Mouse (Mus musculus) CD8-positive naive resting alpha-beta T cell, adult 2 months (primary cell): ENCODE measurements around the gene Tctn1.
"Not testable (repeated sequence)": the region's sequence is repeated elsewhere in the genome, so short reads cannot be mapped to it uniquely, and the experiment has no call there.

ENCODE experiments used
- DNase-seq, 2 experiments: peaks; one replicate each; pipeline ENCODE4 v3.0.0; 2022; ENCODE audit warnings: low read depth in 2 of 2, low spot score in 2 of 2

Tctn1 gene

DNA sequence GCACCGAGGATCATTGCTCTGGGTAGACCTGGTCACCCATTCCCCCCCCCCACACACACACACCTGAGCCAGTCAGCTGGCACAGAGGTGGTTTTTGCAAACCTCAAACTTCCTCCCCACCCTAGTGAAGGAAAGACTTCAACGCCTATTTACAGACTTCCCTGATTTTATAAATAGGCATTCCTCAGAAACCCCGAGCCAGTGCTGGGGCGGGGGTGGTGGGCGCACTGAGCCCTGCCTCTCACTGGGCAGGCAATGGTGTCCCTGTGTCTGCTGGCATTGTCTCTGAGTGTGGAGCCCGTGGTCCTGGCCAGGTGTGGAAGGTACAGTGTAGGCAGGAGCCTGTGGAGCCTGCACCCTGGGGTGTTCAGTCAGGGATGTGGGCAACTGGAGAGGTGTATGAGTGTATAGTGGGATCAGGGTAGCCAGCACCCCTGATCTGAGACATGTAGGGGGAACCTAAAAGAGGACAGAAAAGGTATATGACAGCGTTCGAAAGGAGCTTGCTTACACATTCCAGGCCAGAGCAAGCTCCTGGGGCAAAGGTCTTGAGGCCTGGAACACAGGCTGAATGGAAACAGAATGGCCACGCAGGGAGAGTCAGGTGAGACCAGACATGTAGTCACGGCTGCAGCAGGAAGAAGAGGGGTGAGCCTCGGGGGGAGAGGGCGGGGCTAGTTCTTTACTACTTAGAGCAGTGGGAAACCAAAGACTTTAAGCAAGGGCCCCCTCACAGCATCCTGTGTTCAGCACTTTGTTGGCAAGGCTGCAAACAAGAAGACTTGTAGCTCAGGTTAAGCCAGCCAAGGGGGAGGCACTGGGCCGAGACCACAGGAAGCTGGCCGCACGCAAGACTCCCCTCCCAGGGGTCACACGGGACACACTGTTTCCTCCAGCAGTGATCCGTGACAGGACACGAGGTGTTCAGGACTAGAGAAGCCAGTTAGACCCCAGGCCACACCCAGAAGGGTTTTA, 44.3 kb downstream of the Tctn1 start:
- DNase-seq = peak; percentile 52 to 71

DNA sequence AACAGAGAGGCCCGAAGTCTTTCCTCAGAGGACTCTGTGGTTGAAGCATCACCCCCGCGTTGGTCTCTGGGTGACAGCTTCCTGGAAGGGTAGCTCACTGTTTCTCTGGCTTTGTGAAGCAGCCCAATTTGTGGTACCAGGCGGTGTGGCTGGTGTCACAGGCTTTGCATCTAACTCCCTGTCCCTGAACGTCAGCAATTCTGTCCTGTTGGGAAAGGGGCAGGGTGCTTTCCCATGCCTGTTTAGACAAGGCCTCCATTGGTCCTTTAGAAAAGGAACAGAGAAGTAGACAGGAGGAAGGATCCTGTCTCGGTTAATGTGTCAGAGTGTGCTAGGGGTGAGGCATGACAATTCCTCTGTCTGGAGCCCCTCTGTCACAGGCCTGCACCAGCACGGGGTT, 45.3 kb downstream of the Tctn1 start:
- DNase-seq = no peak

DNA sequence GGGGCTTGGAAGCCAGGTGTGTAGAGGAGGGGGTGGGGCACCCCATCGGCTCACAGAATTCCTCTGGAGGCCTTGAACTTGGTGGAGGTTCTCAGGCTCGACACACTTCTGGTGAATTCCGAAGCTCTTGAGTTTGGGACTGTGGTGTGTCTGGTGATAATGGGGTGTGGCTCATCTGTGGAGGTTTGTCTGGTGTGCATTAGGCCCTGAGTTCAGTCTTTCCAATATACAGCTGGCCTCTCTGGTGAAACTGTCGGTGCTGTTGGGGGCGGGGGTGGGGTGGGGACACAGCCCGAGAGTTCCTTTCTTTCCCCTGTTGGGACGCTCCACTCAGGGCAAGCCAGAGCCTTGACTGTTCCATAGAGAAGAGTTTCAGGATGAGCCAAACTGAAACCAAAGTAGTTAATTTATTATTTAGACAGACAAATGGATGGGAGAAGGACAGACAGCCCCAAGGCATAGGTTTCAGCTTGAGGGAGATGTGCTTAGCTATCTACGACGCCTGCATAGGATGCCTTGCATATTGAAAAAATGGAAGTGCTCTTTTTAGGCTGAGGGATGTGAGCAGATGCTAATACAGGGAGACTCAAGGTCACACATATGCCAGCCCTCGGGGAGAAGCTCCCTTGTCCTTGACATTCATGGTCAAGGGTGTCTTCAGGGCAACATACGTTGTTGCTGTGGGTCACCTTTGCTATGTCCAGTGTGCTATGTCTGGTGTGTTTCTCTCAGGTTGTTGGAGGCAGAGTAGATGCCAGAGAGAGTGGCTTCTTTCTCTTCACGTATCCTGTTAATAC, 46.0 kb downstream of the Tctn1 start:
- no peak for DNase-seq

DNA sequence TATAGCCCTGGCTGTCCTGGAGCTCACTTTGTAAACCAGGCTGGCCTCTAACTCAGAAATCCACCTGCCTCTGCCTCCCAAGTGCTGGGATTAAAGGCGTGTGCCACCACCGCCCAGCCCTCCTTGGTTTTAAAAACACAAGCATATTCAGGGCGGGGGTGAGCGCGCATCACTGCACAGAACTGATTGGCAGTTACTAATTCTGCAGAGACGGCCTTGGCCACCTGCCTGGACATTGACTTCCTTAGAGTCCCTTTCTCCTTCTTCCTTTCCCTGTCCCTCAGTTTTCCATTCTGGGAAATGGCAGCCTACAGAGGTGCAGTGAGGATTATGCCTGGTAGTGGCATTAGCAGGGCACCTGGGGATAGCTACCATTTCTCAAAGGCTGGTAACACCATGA, 46.6 kb downstream of the Tctn1 start:
- DNase-seq = no peak

DNA sequence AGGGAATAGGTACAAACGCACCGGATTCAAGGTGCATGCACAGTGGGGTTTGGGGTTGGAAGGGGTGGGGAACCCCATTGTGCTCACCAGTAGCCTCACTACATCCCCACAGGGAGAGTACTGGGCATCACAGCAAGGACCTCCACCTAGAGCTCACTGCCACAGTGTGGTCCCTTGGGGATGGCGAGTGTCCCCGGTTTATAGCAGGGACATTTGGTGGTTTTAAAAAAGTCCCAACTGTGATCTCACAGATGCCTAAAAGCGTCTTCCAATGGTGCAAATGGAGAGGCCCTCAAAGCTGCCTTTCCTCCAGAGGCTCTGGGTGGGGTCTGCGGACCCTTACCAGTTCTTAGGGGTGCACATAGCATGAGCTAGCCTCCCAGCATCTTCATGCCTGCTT, 50.4 kb downstream of the Tctn1 start:
- DNase-seq = no peak

DNA sequence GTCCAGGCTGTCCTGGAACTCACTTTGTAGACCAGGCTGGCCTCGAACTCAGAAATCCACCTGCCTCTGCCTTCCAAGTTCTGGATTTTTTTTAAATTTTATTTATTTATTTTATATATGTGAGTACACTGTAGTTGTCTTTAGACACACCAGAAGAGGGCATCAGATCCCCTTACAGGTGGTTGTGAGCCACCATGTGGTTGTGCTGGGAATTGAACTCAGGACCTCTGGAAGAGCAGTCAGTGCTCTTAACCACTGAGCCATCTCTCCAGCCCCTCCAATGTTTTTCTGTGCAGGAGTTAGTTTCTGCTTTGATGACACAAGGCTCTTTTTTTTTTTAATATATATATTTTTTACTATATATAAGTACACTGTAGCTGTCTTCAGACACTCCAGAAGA, 51.4 kb downstream of the Tctn1 start:
- not testable (repeated sequence) for DNase-seq

DNA sequence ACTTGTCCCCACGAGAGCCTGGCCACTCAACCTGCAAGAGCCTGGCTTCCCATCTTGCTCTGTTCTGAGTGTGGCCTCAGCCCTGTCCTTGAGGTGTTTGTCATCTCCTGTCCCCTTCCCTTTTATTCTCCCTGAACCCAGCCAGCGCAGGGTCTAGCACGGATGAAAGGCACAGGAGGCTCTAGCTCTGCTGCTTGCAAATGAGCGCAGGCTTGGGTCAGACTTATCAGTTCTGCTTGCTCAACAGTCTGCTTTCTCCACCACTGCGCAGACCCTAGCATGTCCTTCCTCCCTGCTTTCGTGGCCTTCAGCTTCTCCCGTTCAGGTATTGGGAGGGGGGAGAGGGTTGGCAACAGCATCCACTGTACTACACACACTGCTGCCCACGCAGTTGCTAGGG, 52.1 kb downstream of the Tctn1 start:
- DNase-seq = no peak

DNA sequence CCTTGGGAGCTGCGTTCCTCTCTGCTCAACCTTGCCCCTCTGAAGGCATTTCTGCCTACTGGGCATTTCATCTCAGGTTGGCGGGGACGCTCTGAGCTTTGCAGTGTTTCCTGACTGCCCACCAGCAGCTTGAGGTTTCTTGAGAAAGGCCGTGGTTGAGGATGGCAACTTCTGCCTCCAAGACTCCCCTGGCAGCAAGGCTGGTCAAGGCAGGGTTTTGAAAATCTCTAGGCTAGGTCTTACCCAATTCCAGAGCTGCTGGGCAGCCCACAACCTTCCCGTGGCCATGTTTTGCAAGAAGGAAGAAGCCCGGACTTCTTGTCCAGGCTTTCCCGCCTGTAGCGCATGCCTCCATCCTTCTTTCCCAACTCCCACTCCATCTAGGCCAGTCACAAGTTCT, 53.4 kb downstream of the Tctn1 start:
- no peak for DNase-seq

DNA sequence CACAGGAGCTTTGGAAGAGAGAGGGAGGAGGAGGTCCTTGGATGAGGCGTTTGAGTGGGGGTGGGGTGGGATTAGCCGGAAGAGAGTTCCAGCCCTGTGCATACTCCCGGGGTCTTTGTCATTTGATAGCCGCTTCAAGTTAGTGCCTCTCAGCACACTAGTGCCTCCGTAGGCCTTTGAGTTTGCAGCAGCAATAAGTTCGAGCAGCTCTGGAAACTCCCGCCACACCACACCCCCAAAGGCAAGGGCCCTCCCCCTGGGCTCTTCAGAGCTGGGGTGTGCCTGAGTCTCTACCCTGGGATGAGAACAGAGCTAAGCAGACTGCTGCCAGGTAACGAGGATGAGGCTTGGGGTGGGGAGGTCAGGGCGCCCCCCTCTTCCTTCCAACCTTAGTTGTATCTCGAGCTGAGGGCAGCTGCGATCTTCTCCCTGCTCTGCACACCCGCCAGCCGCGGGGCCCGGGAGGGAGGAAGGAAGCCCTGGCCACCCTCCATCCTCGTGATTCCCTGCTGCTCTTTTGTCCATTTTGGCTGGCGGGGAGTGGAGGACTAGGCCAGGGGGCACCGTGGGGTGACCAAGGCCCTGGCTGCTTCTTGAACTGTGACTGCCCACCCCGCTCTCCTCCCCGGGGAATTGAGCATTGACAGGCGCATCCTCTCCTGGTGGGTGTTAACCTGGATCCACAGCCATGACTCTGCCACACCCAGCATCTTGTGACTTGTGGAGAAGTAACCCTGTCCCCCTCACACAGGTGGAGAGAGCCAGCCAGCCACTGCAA, 54.5 kb downstream of the Tctn1 start:
- peak; percentile 62 to 68 for DNase-seq

DNA sequence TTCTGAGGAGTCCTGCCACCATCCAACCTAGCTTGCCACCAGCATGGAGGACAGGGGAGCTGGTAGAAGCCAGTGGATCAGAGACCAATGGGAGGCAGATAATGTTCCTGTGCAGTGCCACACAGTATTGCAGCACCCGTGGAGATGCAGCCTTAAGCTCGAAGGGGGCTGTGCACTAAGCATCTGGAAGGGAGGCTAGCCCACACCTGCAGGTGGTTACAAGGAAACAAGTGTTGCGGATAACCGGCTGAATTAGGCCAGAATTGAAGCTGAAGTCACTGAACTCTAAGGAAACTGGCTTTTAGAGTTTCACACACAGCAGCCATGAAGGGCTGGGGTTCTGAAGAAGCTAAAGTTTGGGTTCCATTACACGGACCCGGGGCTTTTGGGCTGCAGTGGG, 55.4 kb downstream of the Tctn1 start:
- no peak for DNase-seq

DNA sequence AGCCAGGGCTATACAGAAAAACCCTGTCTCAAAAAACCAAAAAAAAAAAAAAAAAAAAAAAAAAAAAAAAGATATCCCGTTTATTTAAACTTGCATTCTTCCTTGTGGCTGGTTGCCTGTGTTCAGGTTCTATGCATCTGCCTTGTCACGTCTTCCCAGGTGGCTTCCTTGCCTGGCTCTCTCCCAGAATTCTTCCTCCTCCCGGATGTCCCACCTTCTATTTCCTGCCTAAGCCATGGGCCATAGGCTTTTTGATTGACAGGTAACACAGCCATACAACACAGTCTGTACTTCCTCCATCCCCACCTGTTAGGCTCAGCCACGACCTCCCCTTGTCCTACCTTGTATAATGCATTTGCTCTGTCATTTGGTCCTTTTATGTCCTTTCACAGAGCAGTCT, 57.8 kb downstream of the Tctn1 start, which contains the start of gene Hvcn1:
Gene Hvcn1 (plus strand): TSS at position 330 of the 400 bp plus-strand sequence.
- DNase-seq = no peak

DNA sequence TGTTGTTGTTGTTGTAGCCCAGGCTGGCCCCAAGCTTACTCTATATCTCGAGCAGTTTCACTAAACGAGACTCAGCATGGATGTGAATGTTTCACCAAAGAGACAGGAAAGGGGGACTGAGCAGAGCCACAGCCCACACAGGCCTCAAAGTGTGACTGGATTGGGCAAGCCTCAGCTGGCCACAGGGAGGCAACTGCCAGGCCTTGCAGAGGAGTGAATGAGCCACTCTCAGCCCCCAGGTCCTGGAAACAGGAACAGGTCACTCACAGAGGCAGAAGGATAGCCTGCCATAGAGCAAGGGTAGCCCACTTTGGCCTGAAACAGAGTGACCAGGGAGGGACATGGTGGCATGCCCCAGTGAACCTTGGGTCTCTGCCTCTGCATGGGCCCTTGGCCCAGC, 60.1 kb downstream of the Tctn1 start:
- DNase-seq = no peak

DNA sequence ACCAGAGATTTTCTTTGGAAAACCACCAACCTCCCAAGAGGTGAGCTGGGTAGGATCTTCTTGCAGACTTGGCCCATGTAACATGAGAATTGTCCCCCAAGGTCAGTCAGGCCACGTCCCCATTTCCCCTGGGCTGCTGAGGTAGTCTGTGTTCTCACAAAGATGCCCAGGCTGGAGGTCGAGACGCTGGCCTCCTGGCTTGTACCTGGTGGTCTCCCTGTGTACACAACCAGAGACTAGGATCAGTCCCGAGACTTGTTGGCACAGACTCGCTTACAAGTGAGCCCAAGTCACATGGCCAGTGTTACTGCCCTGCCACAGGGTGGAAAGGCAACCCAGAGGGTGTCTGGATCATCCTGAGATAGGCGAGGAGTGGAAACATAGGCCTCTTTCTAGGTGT, 62.4 kb downstream of the Tctn1 start:
- no peak for DNase-seq

DNA sequence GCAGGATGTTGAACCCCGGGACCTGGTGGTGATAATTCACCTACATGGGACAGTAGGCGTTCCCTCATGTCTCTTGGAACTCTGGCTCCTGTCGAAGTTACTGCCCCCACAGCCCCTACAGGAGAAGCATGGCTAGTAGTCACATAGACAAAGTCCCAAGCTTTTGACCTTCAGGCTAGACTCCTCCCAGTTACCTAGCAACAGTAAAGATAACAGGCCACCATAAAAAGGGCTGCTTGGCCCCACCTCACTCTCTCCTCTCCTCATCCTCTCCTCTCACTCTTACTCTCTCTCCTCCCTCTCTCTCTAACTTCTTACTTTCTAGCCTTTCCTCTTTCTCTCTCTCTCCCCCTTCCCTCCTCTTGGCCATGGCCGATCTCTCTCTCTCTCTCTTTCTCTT, 63.4 kb downstream of the Tctn1 start:
- DNase-seq = no peak

DNA sequence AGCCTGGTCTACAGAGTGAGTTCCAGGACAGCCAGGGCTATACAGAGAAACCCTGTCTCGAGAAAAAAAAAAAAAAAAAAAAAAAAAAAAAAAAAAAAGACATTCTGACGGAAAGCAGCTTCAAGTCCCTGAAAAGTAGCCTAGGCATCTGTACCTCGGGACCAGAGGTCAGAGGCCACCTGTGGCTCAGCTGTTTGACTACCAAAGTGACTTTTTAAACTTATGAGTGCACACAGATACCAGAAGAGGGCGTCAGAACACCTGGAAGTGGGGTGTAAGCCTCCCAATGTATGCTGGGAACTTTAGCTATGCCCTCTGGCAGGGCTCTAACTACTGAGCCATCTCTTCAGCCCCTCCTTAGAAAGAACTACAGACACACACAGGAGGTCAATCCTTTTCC, 71.9 kb downstream of the Tctn1 start:
- DNase-seq = no peak

DNA sequence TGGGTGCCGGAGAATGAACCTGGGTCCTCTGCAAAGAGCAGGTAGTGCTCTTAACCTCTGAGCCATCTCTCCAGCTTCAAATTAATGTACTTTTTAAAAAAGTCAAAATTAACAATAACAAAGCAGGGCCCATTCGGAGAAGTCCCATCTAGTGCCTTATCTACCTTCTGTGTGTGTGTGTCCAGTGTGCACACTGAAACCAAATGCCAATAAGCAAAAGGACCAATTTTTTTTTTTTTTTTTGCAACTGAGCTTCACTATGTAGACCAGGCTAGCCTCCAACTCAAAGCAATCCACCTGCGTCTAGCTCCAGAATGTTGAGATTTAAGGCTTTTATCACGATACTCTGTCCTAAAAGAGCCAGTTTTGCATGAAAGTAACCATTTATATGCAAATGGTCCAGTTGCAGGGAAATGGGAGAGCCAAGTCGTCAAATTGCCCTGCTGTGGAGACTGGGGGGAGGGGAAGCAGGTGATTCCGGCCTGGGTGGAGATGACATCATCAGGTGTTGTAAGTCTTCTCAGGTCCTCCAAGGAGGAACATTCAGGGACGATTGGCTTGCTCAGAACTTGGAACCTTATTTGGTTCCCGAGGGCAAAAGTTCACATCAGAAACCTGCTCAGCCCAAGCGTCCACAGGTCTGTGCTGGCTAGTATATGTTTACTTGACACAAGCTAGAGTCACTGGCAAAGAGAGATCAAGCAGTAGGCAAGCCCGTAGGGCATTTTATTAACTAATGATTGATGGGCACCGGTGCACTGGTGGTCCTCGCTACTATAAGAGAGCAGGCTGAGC, 72.8 kb downstream of the Tctn1 start:
- no peak for DNase-seq

DNA sequence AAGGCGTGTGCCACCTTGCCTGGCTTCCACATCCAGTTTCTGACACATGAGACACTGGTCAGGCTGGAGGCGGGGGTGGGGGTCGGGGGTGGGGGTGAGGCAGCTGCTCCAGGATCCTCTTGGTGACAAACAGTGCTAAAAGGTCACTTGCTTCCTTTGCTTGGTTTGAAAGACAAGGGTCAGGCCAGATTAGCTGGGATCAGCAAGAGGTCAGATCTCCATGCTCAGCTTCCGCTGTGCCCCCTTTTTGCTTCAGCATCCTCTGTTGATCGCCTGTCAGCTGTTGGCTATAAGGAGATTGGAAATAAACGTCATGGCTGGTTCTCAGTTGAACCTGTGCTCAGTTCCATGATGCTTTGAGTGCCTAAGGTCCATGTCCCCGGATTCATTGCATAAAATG, 73.8 kb downstream of the Tctn1 start:
- DNase-seq = no peak

DNA sequence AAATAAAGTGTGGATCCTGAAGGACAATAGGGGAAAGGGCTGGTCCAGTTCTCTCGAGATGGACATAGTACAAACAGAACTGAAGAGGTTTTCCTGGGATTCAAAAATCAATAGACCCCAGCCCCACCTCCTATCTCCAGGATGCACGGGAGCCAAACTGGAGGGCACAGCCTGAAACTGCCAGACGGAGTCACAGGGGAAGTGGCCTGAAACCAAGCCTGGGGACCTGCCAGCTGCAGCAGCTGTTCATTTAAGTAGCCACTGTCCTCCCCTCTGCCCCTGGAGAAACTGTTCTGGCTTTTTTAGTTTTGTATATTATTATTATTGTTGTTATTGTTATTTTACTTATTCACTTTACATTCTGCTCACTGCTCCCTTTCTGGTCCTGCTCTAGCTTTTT, 75.1 kb downstream of the Tctn1 start:
- DNase-seq = no peak
